Mouse (Mus musculus): ENCODE data around the gene Lum.

DNA sequence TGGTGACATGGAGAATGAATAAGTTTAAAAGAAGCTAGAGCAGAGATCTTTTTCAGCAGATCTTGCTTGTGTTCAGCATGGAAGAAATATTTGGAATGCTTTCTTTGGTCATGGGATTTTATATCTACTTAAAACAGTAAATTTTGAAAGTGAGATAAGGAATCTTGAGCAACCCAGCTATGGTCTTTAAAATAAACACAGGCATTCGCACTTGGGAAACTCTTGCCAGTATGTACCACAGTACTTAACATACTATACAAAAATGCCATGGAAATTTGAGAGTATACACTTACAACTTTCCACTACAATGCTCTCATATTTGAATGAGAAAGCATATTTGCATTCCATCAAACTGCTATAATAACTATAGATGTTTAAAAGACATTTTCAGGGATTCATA, 17.2 kb upstream of the Lum start:
- TF ChIP-seq EP300 (IDR thresholded peaks at IDR 0.05; ENCODE audit: low read depth) = no peak
- no peak for TF ChIP-seq CTCF (IDR thresholded peaks at IDR 0.05; ENCODE audit: low read depth)

Measured in liver, embryonic 14.5 days (tissue).